Mouse (Mus musculus) thymus, adult 2 months (tissue): Measurements from ENCODE around the gene Tubb4b.

Experiments used
- CTCF ChIP-seq: fragments of 200-500 bp; IDR thresholded peaks from 2 replicates; pipeline ENCODE4 v1.5.1; 2012; ENCODE audit warnings: mild to moderate bottlenecking, control low read depth, low read length, moderate library complexity, borderline replicate concordance; ENCODE audit not compliant: control insufficient read depth, poor library complexity, insufficient read depth; ENCODE audit errors: extremely low read depth
- POLR2A ChIP-seq: fragments of 200-500 bp; IDR thresholded peaks from 2 replicates; pipeline ENCODE4 v1.6.1; 2012; ENCODE audit warnings: mild to moderate bottlenecking, low read length, control low read depth, moderate library complexity; ENCODE audit not compliant: control insufficient read depth, poor library complexity, insufficient read depth; ENCODE audit errors: extremely low read depth

DNA sequence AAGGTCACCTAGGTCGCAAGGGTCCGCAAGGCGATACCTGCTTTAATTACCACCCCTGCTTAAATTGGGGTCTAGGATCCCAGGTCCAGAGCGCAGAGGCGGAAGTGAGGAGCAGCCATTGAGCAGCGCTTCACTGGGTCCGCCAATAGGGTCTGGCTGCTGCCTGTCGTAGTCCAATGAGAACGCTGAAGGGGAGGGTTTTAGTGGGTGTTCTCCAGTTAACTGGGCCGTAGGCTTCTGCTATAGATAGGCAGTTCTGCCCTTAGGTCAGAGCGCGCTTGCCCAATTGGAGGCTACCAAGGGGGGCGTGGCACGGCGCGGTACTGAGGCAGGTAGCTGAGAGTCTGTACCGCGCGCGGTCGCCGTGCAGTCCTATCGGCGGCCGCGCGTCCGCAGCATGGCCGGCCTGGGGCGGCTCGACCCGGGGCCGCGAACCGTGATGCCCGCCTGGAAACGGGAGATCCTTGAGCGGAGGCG lies 37.8 kb upstream of the Tubb4b start, which contains the start of gene Tprn:
- TF ChIP-seq POLR2A: peak; percentile 54
- no peak for TF ChIP-seq CTCF
